Comparison of ENCODE assay signal across 14 mouse cellular contexts in genomic region chr10:46458686-46459085, GRCm38 (mm10).
DNase-seq lines count a peak whose midpoint lies in the region.
"Had no signal": no experiment of that assay in that cellular context is flagged by ENCODE, and none has a peak within 500 bp of the region (broad histone marks: within the 10 kb centered on the region; RNA-seq: fewer than 3 reads in every experiment).

No protein-coding gene starts in this region.

- peak; percentile 3 for DNase-seq in layer of hippocampus, adult 11-12 months (ENCODE audit: low spot score)
- DNase-seq in layer of hippocampus, adult 9-10 months (ENCODE audit: low spot score) = no peak
- DNase-seq in lung, postnatal 14 days = peak; percentile 1
- DNase-seq in lung, postnatal 4 days = no peak
- DNase-seq in 3T3-L1 (ENCODE audit: low read depth, low spot score) = peak; percentile 70
- peak; percentile 52 for DNase-seq in Muller cell, postnatal 12 days (ENCODE audit: inconsistent ontology term)
- no peak for DNase-seq in gastrocnemius, adult 18-20 months (ENCODE audit: low spot score)
- DNase-seq: adrenal gland, postnatal 14 days; B cell, adult 2 months; cerebellum, adult 18-20 months; cerebellum, postnatal 25 days; gastrocnemius, postnatal 36 days; heart, adult 11 months; heart, postnatal 36 days had no signal

Comparison
In these comparisons a context has a peak if more than half of its experiments do, and no peak if none do; other contexts are left out.
1. DNase-seq: peak in layer of hippocampus, adult 11-12 months (single experiment), lung, postnatal 14 days (single experiment), 3T3-L1 (single experiment) and Muller cell, postnatal 12 days (single experiment); none in layer of hippocampus, adult 9-10 months (single experiment), lung, postnatal 4 days (0 of 2) and gastrocnemius, adult 18-20 months (single experiment).